Mouse (Mus musculus) hindbrain, embryonic 11.5 days (tissue): ENCODE data around the gene Arpc3. TPM values are rescaled to one million over a fixed set of nuclear protein-coding genes. Genes with fewer than 3 reads are reported as not detected.

Source experiments
- ATAC-seq: fragments of 200-750 bp; cut with Nextera tagmentation; 2 replicates; pipeline ENCODE4 v1.8.0; 2017; ENCODE audit warnings: mild to moderate bottlenecking, moderate TSS enrichment, moderate library complexity; ENCODE audit not compliant: low FRiP score
- DNase-seq: peaks from one replicate; pipeline ENCODE4 v3.0.0-alpha.2; 2015; ENCODE audit warnings: low spot score
- H3K27ac ChIP-seq: fragments of 300-500 bp; sonication (generic); 2 replicates; pipeline ENCODE4 v1.5.1; 2014; ENCODE audit warnings: mild to moderate bottlenecking, low read depth, low read length
- H3K27me3 ChIP-seq: fragments of 300-500 bp; sonication (generic); 2 replicates; pipeline ENCODE4 v1.6.1; 2014; ENCODE audit warnings: mild to moderate bottlenecking, low read length, moderate library complexity, mixed read lengths; ENCODE audit not compliant: control insufficient read depth, insufficient read depth
- H3K36me3 ChIP-seq: fragments of 300-500 bp; sonication (generic); 2 replicates; pipeline ENCODE4 v1.6.1; 2014; ENCODE audit warnings: mild to moderate bottlenecking, low read length, moderate library complexity, mixed read lengths; ENCODE audit not compliant: control insufficient read depth, insufficient read depth
- H3K4me1 ChIP-seq: fragments of 300-500 bp; sonication (generic); replicated peaks from 2 replicates; pipeline ENCODE4 v1.6.1; 2014; ENCODE audit warnings: low read length, mixed read lengths; ENCODE audit not compliant: control insufficient read depth, insufficient read depth
- H3K4me2 ChIP-seq: fragments of 300-500 bp; sonication (generic); replicated peaks from 2 replicates; pipeline ENCODE4 v1.6.1; 2014; ENCODE audit warnings: mild to moderate bottlenecking, low read depth, low read length
- H3K4me3 ChIP-seq: fragments of 300-500 bp; sonication (generic); 2 replicates; pipeline ENCODE4 v1.5.1; 2014; ENCODE audit warnings: low read depth, low read length
- H3K9ac ChIP-seq: fragments of 300-500 bp; sonication (generic); 2 replicates; pipeline ENCODE4 v1.6.1; 2014; ENCODE audit warnings: low read depth, low read length
- H3K9me3 ChIP-seq: fragments of 300-500 bp; sonication (generic); 2 replicates; pipeline ENCODE4 v1.6.1; 2016; ENCODE audit warnings: low read length; ENCODE audit not compliant: control insufficient read depth
- WGBS: fragments of 180-500 bp; shearing (Covaris S2); extraction: QIAGEN DNeasy Blood & Tissue Kit; methylation state at CpG from one replicate; pipeline ENCODE4 v1.1.7; 2014; 5-methylcytosine and 5-hydroxymethylcytosine counted together
- polyA plus RNA-seq: library from polyadenylated mRNA; unstranded; fragments of >200 nt; fragmentation: Nextera tagmentation; extraction: Ambion mirVana; gene quantifications from 2 replicates; pipeline ENCODE4 v1.2.1, GENCODE M21; 2014

The Arpc3 gene
- polyA plus RNA-seq, 1 experiment from 2014 or later: 53.8 TPM

DNA sequence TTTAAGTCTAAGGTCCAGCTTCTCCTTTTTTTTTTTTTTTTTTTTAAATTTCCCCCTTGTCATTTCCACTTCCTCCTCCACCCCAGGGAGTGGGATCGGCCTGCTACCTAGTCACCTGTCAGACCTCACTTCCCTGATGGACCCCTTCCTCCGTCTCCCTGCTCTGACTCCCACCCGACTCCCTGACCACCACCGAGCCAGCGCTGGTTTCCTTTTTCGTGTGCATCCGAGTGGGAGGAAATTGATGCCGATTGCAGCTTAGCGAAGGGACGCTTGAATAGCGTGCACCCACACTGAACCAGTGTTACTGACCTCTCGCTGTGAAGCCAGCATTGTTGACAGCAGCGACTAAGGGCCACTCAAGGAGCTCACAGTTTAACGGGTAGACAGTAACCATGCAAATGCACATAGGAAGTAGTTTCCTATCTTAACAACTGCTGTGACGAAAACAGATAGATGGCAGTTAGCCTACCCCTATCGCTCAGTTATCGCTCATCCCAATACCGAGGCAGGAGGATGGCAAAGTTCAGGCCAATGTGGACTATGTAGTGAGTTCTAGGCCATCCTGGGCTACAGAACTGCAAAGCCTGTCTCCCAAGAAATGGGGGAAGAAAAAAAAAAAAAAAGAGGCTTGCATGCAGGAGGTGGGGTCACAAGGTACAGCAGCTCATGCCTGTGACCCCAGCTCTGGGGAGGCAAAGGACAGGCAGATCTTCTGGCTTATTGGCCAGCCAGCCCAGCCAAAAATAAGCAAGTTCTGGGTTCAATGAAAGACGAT lies 738 bp downstream of the Arpc3 start:
- Histone ChIP-seq H3K4me1 (peaks cover 4% of the 10 kb centered on the region; the same call in 1 of the 2 replicates), H3K9ac (peak overlapping the region; percentile 86), H3K36me3 (no peaks in the 10 kb centered on the region), H3K27me3 (no peaks in the 10 kb centered on the region), H3K27ac (no peak overlapping the region), H3K4me2 (peak overlapping the region; percentile 91), H3K9me3 (no peaks in the 10 kb centered on the region), H3K4me3 (peak overlapping the region; percentile 83)
- WGBS: 16% methylated on average over 19 of the region's 19 CpGs
- peak; percentile 29 for DNase-seq
- 0 out of 2 replicates have a peak, but pooled peaks have one; percentile 43 for ATAC-seq

DNA sequence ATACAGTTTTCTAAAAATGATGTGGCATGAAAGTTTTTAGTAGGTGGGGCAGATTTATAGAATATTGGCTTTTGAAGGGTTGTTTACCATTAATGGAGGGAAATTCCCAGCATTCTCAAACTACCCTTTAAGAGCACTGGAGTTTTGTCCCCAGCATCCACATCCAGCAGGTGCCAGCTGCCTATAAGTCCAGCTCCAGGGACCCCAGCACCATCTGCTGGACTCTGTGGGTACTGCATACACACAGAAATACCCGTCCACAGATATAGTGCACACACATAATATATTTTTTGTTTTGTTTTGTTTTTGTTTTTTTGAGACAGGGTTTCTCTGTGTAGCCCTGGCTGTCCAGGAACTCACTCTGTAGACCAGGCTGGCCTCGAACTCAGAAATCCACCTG lies 2.2 kb downstream of the Arpc3 start:
- H3K9me3 ChIP-seq: no peaks in the 10 kb centered on the region
- 50% methylated on average over 2 of the region's 2 CpGs for WGBS
- no peaks in the 10 kb centered on the region for H3K27me3 ChIP-seq
- ATAC-seq (no peak), DNase-seq (peak; percentile 85)
- no peak overlapping the region for H3K9ac ChIP-seq
- no peaks in the 10 kb centered on the region for H3K36me3 ChIP-seq
- peaks cover 4% of the 10 kb centered on the region; the same call in 1 of the 2 replicates for H3K4me1 ChIP-seq
- H3K4me2 ChIP-seq: no peak overlapping the region
- H3K4me3 ChIP-seq: no peak overlapping the region
- no peak overlapping the region for H3K27ac ChIP-seq

DNA sequence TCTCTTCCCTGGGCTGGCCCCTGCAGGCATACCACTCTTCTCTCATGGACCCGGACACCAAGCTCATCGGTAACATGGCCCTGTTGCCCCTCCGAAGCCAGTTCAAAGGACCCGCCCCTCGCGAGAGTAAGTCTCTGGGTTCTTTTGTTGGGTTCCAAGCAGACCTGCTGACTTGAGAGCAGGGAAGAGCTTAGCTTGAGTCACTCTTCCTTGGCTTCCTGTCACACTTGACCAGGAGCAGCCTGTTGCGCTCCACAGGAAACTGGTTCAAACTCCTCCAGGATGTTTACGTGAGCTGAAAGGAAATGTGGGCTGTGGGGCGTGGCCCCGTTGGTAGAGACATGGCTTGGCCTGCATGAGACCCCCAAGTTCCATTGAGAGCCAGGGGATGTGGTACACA lies 5.1 kb downstream of the Arpc3 start:
- 89% methylated on average over 10 of the region's 10 CpGs for WGBS
- no peak overlapping the region for H3K4me3 ChIP-seq
- DNase-seq: no peak
- H3K9ac ChIP-seq: no peak overlapping the region
- H3K4me2 ChIP-seq: no peak overlapping the region
- H3K27ac ChIP-seq: no peak overlapping the region
- peaks cover 4% of the 10 kb centered on the region; the same call in 1 of the 2 replicates for H3K4me1 ChIP-seq
- no peaks in the 10 kb centered on the region for H3K27me3 ChIP-seq
- H3K36me3 ChIP-seq: no peaks in the 10 kb centered on the region
- no peak for ATAC-seq
- no peaks in the 10 kb centered on the region for H3K9me3 ChIP-seq

- no peak overlapping the region for H3K4me3 ChIP-seq
- H3K9me3 ChIP-seq: no peaks in the 10 kb centered on the region
- H3K27ac ChIP-seq: no peak overlapping the region
- H3K36me3 ChIP-seq: peaks cover 2% of the 10 kb centered on the region; the same call in 1 of the 2 replicates
- DNase-seq (no peak), ATAC-seq (no peak)
- no peak overlapping the region for H3K9ac ChIP-seq
- peaks cover 3% of the 10 kb centered on the region; the same call in 1 of the 2 replicates for H3K4me1 ChIP-seq
- H3K27me3 ChIP-seq: no peaks in the 10 kb centered on the region
- 91% methylated on average over 8 of the region's 8 CpGs for WGBS
- H3K4me2 ChIP-seq: no peak overlapping the region
These were observed 5.8 kb downstream of the Arpc3 start for GRCm38 (mm10) chr5:122397495-122397894.

DNA sequence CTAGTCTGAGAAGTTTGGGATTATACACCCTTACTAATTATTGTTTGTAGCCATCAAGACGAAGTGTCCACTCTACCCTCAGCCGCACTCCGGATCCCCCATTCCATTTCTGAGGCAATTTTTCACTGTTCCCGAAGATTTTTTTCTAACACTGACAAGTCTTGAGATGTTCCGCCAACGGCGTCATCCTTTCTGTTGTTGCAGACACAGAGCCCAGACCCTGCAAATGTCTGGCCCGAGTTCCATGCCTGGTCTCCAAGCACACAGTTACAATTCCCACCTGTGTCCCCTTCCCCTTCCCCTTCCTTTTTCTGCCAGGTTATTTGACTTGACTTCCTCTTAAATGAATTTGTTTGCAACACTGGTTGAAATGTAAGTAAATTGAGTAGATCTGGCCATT lies 8.2 kb downstream of the Arpc3 start:
- WGBS: 94% methylated on average over 8 of the region's 8 CpGs
- Histone ChIP-seq H3K4me1 (no peaks in the 10 kb centered on the region), H3K27ac (no peak overlapping the region), H3K9me3 (no peaks in the 10 kb centered on the region), H3K36me3 (peaks cover 6% of the 10 kb centered on the region), H3K9ac (no peak overlapping the region), H3K4me2 (no peak overlapping the region), H3K4me3 (no peak overlapping the region), H3K27me3 (no peaks in the 10 kb centered on the region)
- ATAC-seq (no peak), DNase-seq (no peak)

- no peak overlapping the region for H3K4me2 ChIP-seq
- no peak overlapping the region for H3K9ac ChIP-seq
- DNase-seq (no peak), ATAC-seq (no peak)
- no peak overlapping the region for H3K4me3 ChIP-seq
- H3K36me3 ChIP-seq: peaks cover 6% of the 10 kb centered on the region
- H3K27me3 ChIP-seq: no peaks in the 10 kb centered on the region
- WGBS: 86% methylated on average over 18 of the region's 18 CpGs
- H3K9me3 ChIP-seq: no peaks in the 10 kb centered on the region
- no peaks in the 10 kb centered on the region for H3K4me1 ChIP-seq
- H3K27ac ChIP-seq: no peak overlapping the region
These were observed 9.1 kb downstream of the Arpc3 start for GRCm38 (mm10) chr5:122400628-122401302.

GRCm38 (mm10) chr5:122401303-122401640 lies 9.6 kb downstream of the Arpc3 start:
- ATAC-seq (no peak), DNase-seq (peak; percentile 77)
- Histone ChIP-seq H3K27me3 (no peaks in the 10 kb centered on the region), H3K4me1 (no peaks in the 10 kb centered on the region), H3K9me3 (no peaks in the 10 kb centered on the region), H3K9ac (no peak overlapping the region), H3K4me3 (no peak overlapping the region), H3K27ac (no peak overlapping the region), H3K36me3 (peaks cover 8% of the 10 kb centered on the region), H3K4me2 (no peak overlapping the region)
- WGBS: 24% methylated on average over 8 of the region's 8 CpGs

DNA sequence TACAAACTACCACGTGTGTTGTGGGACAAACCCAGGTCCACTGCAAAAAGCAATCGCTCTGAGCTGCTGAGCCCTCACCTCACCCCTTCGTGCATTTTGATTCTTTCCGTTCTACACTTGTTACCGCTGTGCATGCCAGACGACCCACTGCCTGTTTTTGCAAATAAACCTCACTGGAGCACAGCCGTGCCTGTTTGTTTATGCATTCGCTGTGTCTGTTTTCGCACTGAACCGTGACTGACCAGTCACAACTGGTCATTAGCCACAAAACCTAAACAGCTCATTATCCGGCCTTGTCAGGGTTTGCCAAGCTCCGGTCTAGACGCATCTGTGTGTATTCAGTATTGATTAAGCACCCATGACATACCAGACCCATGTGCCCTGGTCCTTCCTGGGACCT lies 10.5 kb downstream of the Arpc3 start:
- H3K27ac ChIP-seq: no peak overlapping the region
- H3K27me3 ChIP-seq: no peaks in the 10 kb centered on the region
- H3K4me3 ChIP-seq: no peak overlapping the region
- DNase-seq (no peak), ATAC-seq (no peak)
- H3K9me3 ChIP-seq: no peaks in the 10 kb centered on the region
- 86% methylated on average over 13 of the region's 13 CpGs for WGBS
- H3K9ac ChIP-seq: no peak overlapping the region
- no peak overlapping the region for H3K4me2 ChIP-seq
- H3K4me1 ChIP-seq: no peaks in the 10 kb centered on the region
- H3K36me3 ChIP-seq: peaks cover 12% of the 10 kb centered on the region

DNA sequence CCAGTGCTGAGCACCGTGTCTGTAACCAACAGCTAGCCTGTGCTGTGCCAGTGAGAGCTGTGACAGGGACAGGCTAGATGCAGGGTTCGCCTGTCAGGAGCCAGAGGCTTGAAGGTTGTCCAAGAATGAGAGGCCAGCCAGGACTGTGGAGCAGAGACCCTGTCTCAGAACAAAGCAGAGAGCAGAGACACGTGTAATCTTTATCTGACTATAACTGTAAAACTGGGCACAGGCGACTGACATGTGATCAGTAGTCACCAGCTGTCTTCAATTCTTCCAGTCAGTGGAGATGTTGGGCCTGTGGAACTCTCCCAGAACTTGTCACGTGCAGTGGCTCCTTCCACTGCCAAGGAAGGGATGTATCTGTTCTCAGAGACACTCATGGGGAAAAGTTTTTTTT lies 11.1 kb downstream of the Arpc3 start:
- no peak overlapping the region for H3K27ac ChIP-seq
- no peaks in the 10 kb centered on the region for H3K9me3 ChIP-seq
- H3K4me3 ChIP-seq: no peak overlapping the region
- H3K9ac ChIP-seq: no peak overlapping the region
- DNase-seq: no peak
- no peak overlapping the region for H3K4me2 ChIP-seq
- ATAC-seq: no peak
- no peaks in the 10 kb centered on the region for H3K27me3 ChIP-seq
- no peaks in the 10 kb centered on the region for H3K4me1 ChIP-seq
- peaks cover 12% of the 10 kb centered on the region for H3K36me3 ChIP-seq
- WGBS: 90% methylated on average over 5 of the region's 5 CpGs
